Mouse (Mus musculus): ENCODE results near the gene Oxct2b. TPM values are rescaled to one million over a fixed set of nuclear protein-coding genes. Genes with fewer than 3 reads are reported as not detected.
A peak's percentile ranks its signal among the peaks of the same experiment; 100 is the strongest.
"Not testable (repeated sequence)": the region's sequence is repeated elsewhere in the genome, so short reads cannot be mapped to it uniquely, and the experiment has no call there.

Gene Oxct2b
- polyA plus RNA-seq, 1 experiment, result not detected

- 57% methylated on average over 8 of the region's 8 CpGs for WGBS
- no peaks in the 10 kb centered on the region for H3K4me1 ChIP-seq (ENCODE audit: control insufficient read depth, insufficient read depth, low read length)
- DNase-seq, result no peak
- no peak for TF ChIP-seq POLR2A (IDR thresholded peaks at IDR 0.05; ENCODE audit: borderline replicate concordance, extremely low read depth, low read depth, low read length)
- TF ChIP-seq CTCF (IDR thresholded peaks at IDR 0.05; ENCODE audit: insufficient read depth, low read length), result no peak
- no peak overlapping the region for H3K4me3 ChIP-seq (replicated peaks; ENCODE audit: extremely low read depth, low read depth, low read length)
Observed at GRCm38 (mm10) chr4:123112216-123112764, 3.8 kb upstream of the Oxct2b start.

- WGBS, result 86% methylated on average over 4 of the region's 4 CpGs
- not testable (repeated sequence) for DNase-seq; H3K4me3 ChIP-seq (replicated peaks; ENCODE audit: extremely low read depth, low read depth, low read length); H3K4me1 ChIP-seq (ENCODE audit: control insufficient read depth, insufficient read depth, low read length)
Observed at GRCm38 (mm10) chr4:123114651-123115050, 1.4 kb upstream of the Oxct2b start.

GRCm38 (mm10) chr4:123116640-123117039 is 574 bp downstream of the Oxct2b start:
- DNase-seq; H3K4me1 ChIP-seq (ENCODE audit: control insufficient read depth, insufficient read depth, low read length); H3K4me3 ChIP-seq (replicated peaks; ENCODE audit: extremely low read depth, low read depth, low read length): not testable (repeated sequence)
- 14% methylated on average over 38 of the region's 42 CpGs for WGBS

- TF ChIP-seq POLR2A (IDR thresholded peaks at IDR 0.05; ENCODE audit: borderline replicate concordance, extremely low read depth, low read depth, low read length), result no peak
- TF ChIP-seq CTCF (IDR thresholded peaks at IDR 0.05; ENCODE audit: insufficient read depth, low read length), result no peak
- no peak for DNase-seq
- H3K4me1 ChIP-seq (ENCODE audit: control insufficient read depth, insufficient read depth, low read length), result no peaks in the 10 kb centered on the region
- WGBS, result 67% methylated on average over 2 of the region's 2 CpGs
- no peak overlapping the region for H3K4me3 ChIP-seq (replicated peaks; ENCODE audit: extremely low read depth, low read depth, low read length)
Observed at GRCm38 (mm10) chr4:123121286-123121685, 5.2 kb downstream of the Oxct2b start.

GRCm38 (mm10) chr4:123126626-123127025 is 10.6 kb downstream of the Oxct2b start:
- TF ChIP-seq POLR2A (IDR thresholded peaks at IDR 0.05; ENCODE audit: borderline replicate concordance, extremely low read depth, low read depth, low read length), result no peak
- TF ChIP-seq CTCF (IDR thresholded peaks at IDR 0.05; ENCODE audit: insufficient read depth, low read length), result no peak
- no peak for DNase-seq
- WGBS, result 94% methylated on average over 7 of the region's 7 CpGs

GRCm38 (mm10) chr4:123127051-123127450 is 11.0 kb downstream of the Oxct2b start:
- Histone ChIP-seq H3K4me3 (replicated peaks; ENCODE audit: extremely low read depth, low read depth, low read length) (no peak overlapping the region), H3K4me1 (ENCODE audit: control insufficient read depth, insufficient read depth, low read length) (no peaks in the 10 kb centered on the region)
- no peak for DNase-seq
- TF ChIP-seq CTCF (IDR thresholded peaks at IDR 0.05; ENCODE audit: insufficient read depth, low read length) (no peak), POLR2A (IDR thresholded peaks at IDR 0.05; ENCODE audit: borderline replicate concordance, extremely low read depth, low read depth, low read length) (no peak)
- WGBS, result 87% methylated on average over 4 of the region's 4 CpGs

More at GRCm38 (mm10) chr4:123126626-123127025, 10.6 kb downstream of the Oxct2b start:
- Histone ChIP-seq H3K4me1 (ENCODE audit: control insufficient read depth, insufficient read depth, low read length) (no peaks in the 10 kb centered on the region), H3K4me3 (replicated peaks; ENCODE audit: extremely low read depth, low read depth, low read length) (no peak overlapping the region)

- no peak overlapping the region for H3K4me3 ChIP-seq (replicated peaks; ENCODE audit: extremely low read depth, low read depth, low read length)
- no peak for TF ChIP-seq CTCF (IDR thresholded peaks at IDR 0.05; ENCODE audit: insufficient read depth, low read length)
- no peak for TF ChIP-seq POLR2A (IDR thresholded peaks at IDR 0.05; ENCODE audit: borderline replicate concordance, extremely low read depth, low read depth, low read length)
- no peak for DNase-seq
- 81% methylated on average over 3 of the region's 3 CpGs for WGBS
- H3K4me1 ChIP-seq (ENCODE audit: control insufficient read depth, insufficient read depth, low read length), result peaks cover 5% of the 10 kb centered on the region
Observed at GRCm38 (mm10) chr4:123137551-123137950, 21.5 kb downstream of the Oxct2b start.

- peak within 1 kb of the TSS; percentile 70 for H3K4me3 ChIP-seq (replicated peaks; ENCODE audit: extremely low read depth, low read depth, low read length)
- peak; percentile 72 for DNase-seq
- TF ChIP-seq POLR2A (IDR thresholded peaks at IDR 0.05; ENCODE audit: borderline replicate concordance, extremely low read depth, low read depth, low read length), result peak; percentile 83; the same call in 1 of the 2 replicates
- TF ChIP-seq CTCF (IDR thresholded peaks at IDR 0.05; ENCODE audit: insufficient read depth, low read length), result no peak
- H3K4me1 ChIP-seq (ENCODE audit: control insufficient read depth, insufficient read depth, low read length), result peaks cover 5% of the 10 kb centered on the region
- under 1% methylated on average over 34 of the region's 34 CpGs for WGBS
Observed at GRCm38 (mm10) chr4:123139513-123140154, 23.6 kb downstream of the Oxct2b start, which contains the start of gene Ppie. Ppie (minus strand) TSS chr4:123139951.

GRCm38 (mm10) chr4:123147446-123148150 is 31.5 kb downstream of the Oxct2b start:
- no peak for DNase-seq
- 52% methylated on average over 5 of the region's 5 CpGs for WGBS

GRCm38 (mm10) chr4:123152003-123152402 is 35.9 kb downstream of the Oxct2b start:
- DNase-seq, result no peak
- Histone ChIP-seq H3K4me1 (ENCODE audit: control insufficient read depth, insufficient read depth, low read length) (no peaks in the 10 kb centered on the region), H3K4me3 (replicated peaks; ENCODE audit: extremely low read depth, low read depth, low read length) (no peak overlapping the region)
- no peak for TF ChIP-seq POLR2A (IDR thresholded peaks at IDR 0.05; ENCODE audit: borderline replicate concordance, extremely low read depth, low read depth, low read length)
- 69% methylated on average over 4 of the region's 4 CpGs for WGBS

More at GRCm38 (mm10) chr4:123147446-123148150, 31.5 kb downstream of the Oxct2b start:
- TF ChIP-seq CTCF (IDR thresholded peaks at IDR 0.05; ENCODE audit: insufficient read depth, low read length) (no peak), POLR2A (IDR thresholded peaks at IDR 0.05; ENCODE audit: borderline replicate concordance, extremely low read depth, low read depth, low read length) (no peak)
- Histone ChIP-seq H3K4me3 (replicated peaks; ENCODE audit: extremely low read depth, low read depth, low read length) (no peak overlapping the region), H3K4me1 (ENCODE audit: control insufficient read depth, insufficient read depth, low read length) (no peaks in the 10 kb centered on the region)

Measured in lung, adult 2 months (tissue).